Mouse (Mus musculus) olfactory bulb, adult 2 months (tissue): ENCODE measurements around the gene Dact3. TPM values are rescaled to one million over a fixed set of nuclear protein-coding genes. Genes with fewer than 3 reads are reported as not detected.

Experiments
- H3K27ac ChIP-seq: fragments of 200-500 bp; 2 replicates; pipeline ENCODE4 v1.5.1; 2012; ENCODE audit warnings: low read depth, low read length; ENCODE audit not compliant: insufficient read depth
- H3K4me1 ChIP-seq: fragments of 200-500 bp; 2 replicates; pipeline ENCODE4 v1.6.1; 2012; ENCODE audit warnings: low read length; ENCODE audit not compliant: control insufficient read depth, insufficient read depth
- H3K4me3 ChIP-seq: fragments of 200-500 bp; 2 replicates; pipeline ENCODE4 v1.5.1; 2012; ENCODE audit warnings: mild to moderate bottlenecking, low read depth, low read length, moderate library complexity; ENCODE audit not compliant: insufficient read depth
- CTCF ChIP-seq: fragments of 200-500 bp; IDR thresholded peaks from 2 replicates; pipeline ENCODE4 v1.5.1; 2012; ENCODE audit warnings: low read depth, mild to moderate bottlenecking, low read length, moderate library complexity; ENCODE audit not compliant: insufficient read depth
- POLR2A ChIP-seq: fragments of 200-500 bp; IDR thresholded peaks from 2 replicates; pipeline ENCODE4 v1.6.1; 2012; ENCODE audit warnings: mild to moderate bottlenecking, low read depth, low read length, moderate library complexity; ENCODE audit not compliant: insufficient read depth
- WGBS: fragments of 180-500 bp; shearing (Covaris S2); methylation state at CpG from one replicate; pipeline ENCODE4 v1.1.7; 2018; 5-methylcytosine and 5-hydroxymethylcytosine counted together
- polyA plus RNA-seq: library from polyadenylated mRNA; stranded (reverse); fragments of >200 nt; gene quantifications from 2 replicates; pipeline ENCODE4 v1.2.4, GENCODE M21; 2012; ENCODE audit warnings: low replicate concordance; ENCODE audit not compliant: missing spikeins, insufficient read depth, insufficient read length

Gene Dact3
- polyA plus RNA-seq, 1 experiment = not detected

- H3K4me1 ChIP-seq = peaks cover 48% of the 10 kb centered on the region
- TF ChIP-seq POLR2A (no peak), CTCF (no peak)
- H3K4me3 ChIP-seq = peak overlapping the region; percentile 53
- WGBS = 40% methylated on average over 11 of the region's 11 CpGs
- H3K27ac ChIP-seq = peak overlapping the region; percentile 16; the same call in 1 of the 2 replicates
Measured at GRCm38 (mm10) chr7:16841561-16842560, 33.3 kb upstream of the Dact3 start.

GRCm38 (mm10) chr7:16842645-16843063, 32.5 kb upstream of the Dact3 start, which contains the start of gene Prkd2:
Gene Prkd2 (plus strand): TSS chr7:16842902.
- peak; percentile 26; the same call in 1 of the 2 replicates for TF ChIP-seq POLR2A
- TF ChIP-seq CTCF = no peak
- H3K4me1 ChIP-seq = peaks cover 46% of the 10 kb centered on the region
- H3K27ac ChIP-seq = peak within 1 kb of the TSS; percentile 16; the same call in 1 of the 2 replicates
- peak within 1 kb of the TSS; percentile 53 for H3K4me3 ChIP-seq
- WGBS = under 1% methylated on average over 32 of the region's 32 CpGs

GRCm38 (mm10) chr7:16843441-16844171, 31.5 kb upstream of the Dact3 start:
- no peak overlapping the region; the same call in 1 of the 2 replicates for H3K27ac ChIP-seq

GRCm38 (mm10) chr7:16844696-16845071, 30.4 kb upstream of the Dact3 start:
- peaks cover 35% of the 10 kb centered on the region for H3K4me1 ChIP-seq
- no peak for TF ChIP-seq POLR2A
- TF ChIP-seq CTCF = no peak
- no peak overlapping the region for H3K4me3 ChIP-seq
- no peak overlapping the region; the same call in 1 of the 2 replicates for H3K27ac ChIP-seq
- WGBS = 44% methylated on average over 3 of the region's 3 CpGs

More at GRCm38 (mm10) chr7:16843441-16844171, 31.5 kb upstream of the Dact3 start:
- Histone ChIP-seq H3K4me3 (peak overlapping the region; percentile 53), H3K4me1 (peaks cover 37% of the 10 kb centered on the region)
- whole genome bisulfite sequencing = 6% methylated on average over 33 of the region's 33 CpGs
- no peak for TF ChIP-seq POLR2A
- no peak for TF ChIP-seq CTCF

GRCm38 (mm10) chr7:16845072-16845819, 29.9 kb upstream of the Dact3 start:
- Histone ChIP-seq H3K4me1 (peaks cover 35% of the 10 kb centered on the region), H3K27ac (no peak overlapping the region; the same call in 1 of the 2 replicates), H3K4me3 (no peak overlapping the region; the same call in 1 of the 2 replicates)
- whole genome bisulfite sequencing = 61% methylated on average over 14 of the region's 14 CpGs
- no peak for TF ChIP-seq POLR2A
- no peak for TF ChIP-seq CTCF

- TF ChIP-seq CTCF (no peak), POLR2A (no peak)
- WGBS = 55% methylated on average over 10 of the region's 10 CpGs
- H3K4me3 ChIP-seq = no peak overlapping the region; the same call in 1 of the 2 replicates
- no peak overlapping the region for H3K27ac ChIP-seq
- H3K4me1 ChIP-seq = peaks cover 35% of the 10 kb centered on the region
Measured at GRCm38 (mm10) chr7:16845820-16846167, 29.3 kb upstream of the Dact3 start.

GRCm38 (mm10) chr7:16846775-16847174, 28.3 kb upstream of the Dact3 start:
- H3K4me1 ChIP-seq = peaks cover 32% of the 10 kb centered on the region
- no peak overlapping the region for H3K27ac ChIP-seq
- no peak overlapping the region for H3K4me3 ChIP-seq
- 97% methylated on average over 5 of the region's 5 CpGs for WGBS
- no peak for TF ChIP-seq POLR2A
- TF ChIP-seq CTCF = no peak

GRCm38 (mm10) chr7:16847507-16847906, 27.6 kb upstream of the Dact3 start:
- 91% methylated on average over 19 of the region's 19 CpGs for WGBS
- no peak overlapping the region for H3K27ac ChIP-seq
- no peak overlapping the region for H3K4me3 ChIP-seq
- peaks cover 27% of the 10 kb centered on the region for H3K4me1 ChIP-seq
- no peak for TF ChIP-seq POLR2A
- TF ChIP-seq CTCF = no peak
